Mouse (Mus musculus) liver, embryonic 11.5 days (tissue): ENCODE results near the gene Cnot3. TPM values are rescaled to one million over a fixed set of nuclear protein-coding genes. Genes with fewer than 3 reads are reported as not detected.
"Not testable (repeated sequence)": the region's sequence is repeated elsewhere in the genome, so short reads cannot be mapped to it uniquely, and the experiment has no call there.

Experiments used
- ATAC-seq: fragments of 200-750 bp; cut with Nextera tagmentation; replicated peaks from 2 replicates; pipeline ENCODE4 v1.8.0; 2017; ENCODE audit warnings: moderate number of reproducible peaks, mild to moderate bottlenecking, moderate TSS enrichment, moderate library complexity; ENCODE audit not compliant: low FRiP score
- DNase-seq: peaks from one replicate; pipeline ENCODE4 v3.0.0-alpha.2; 2017; ENCODE audit warnings: low spot score
- H3K27ac ChIP-seq: fragments of 300-500 bp; sonication (generic); 2 replicates; pipeline ENCODE4 v1.5.1; 2014; ENCODE audit warnings: mild to moderate bottlenecking, low read depth, low read length, control low read depth
- H3K27me3 ChIP-seq: fragments of 300-500 bp; sonication (generic); replicated peaks from 2 replicates; pipeline ENCODE4 v1.6.1; 2014; ENCODE audit warnings: low read length, mixed read lengths; ENCODE audit not compliant: control insufficient read depth, insufficient read depth
- H3K36me3 ChIP-seq: fragments of 300-500 bp; sonication (generic); 2 replicates; pipeline ENCODE4 v1.6.1; 2014; ENCODE audit warnings: mild to moderate bottlenecking, low read length, moderate library complexity, mixed read lengths; ENCODE audit not compliant: control insufficient read depth, insufficient read depth
- H3K4me1 ChIP-seq: fragments of 300-500 bp; sonication (generic); replicated peaks from 2 replicates; pipeline ENCODE4 v1.6.1; 2014; ENCODE audit warnings: low read length, mixed read lengths; ENCODE audit not compliant: control insufficient read depth, insufficient read depth
- H3K4me2 ChIP-seq: fragments of 300-500 bp; sonication (generic); 2 replicates; pipeline ENCODE4 v1.6.1; 2014; ENCODE audit warnings: mild to moderate bottlenecking, control low read depth, moderate library complexity
- H3K4me3 ChIP-seq: fragments of 300-500 bp; sonication (generic); 2 replicates; pipeline ENCODE4 v1.5.1; 2014; ENCODE audit warnings: low read depth, low read length, control low read depth
- H3K9ac ChIP-seq: fragments of 300-500 bp; sonication (generic); 2 replicates; pipeline ENCODE4 v1.6.1; 2014; ENCODE audit warnings: low read depth, low read length, control low read depth
- H3K9me3 ChIP-seq: fragments of 300-500 bp; sonication (generic); 2 replicates; pipeline ENCODE4 v1.6.1; 2016; ENCODE audit warnings: low read length, inconsistent platforms, mixed read lengths; ENCODE audit not compliant: control insufficient read depth
- WGBS: fragments of 180-500 bp; shearing (Covaris S2); extraction: QIAGEN DNeasy Blood & Tissue Kit; methylation state at CpG from one replicate; pipeline ENCODE4 v1.1.7; 2014; 5-methylcytosine and 5-hydroxymethylcytosine counted together
- polyA plus RNA-seq: library from polyadenylated mRNA; unstranded; fragments of >200 nt; fragmentation: Nextera tagmentation; extraction: Ambion mirVana; gene quantifications from 2 replicates; pipeline ENCODE4 v1.2.1, GENCODE M21; 2014

Gene Cnot3
- polyA plus RNA-seq, 1 experiment from 2014 or later: 76.5 TPM

- WGBS: 87% methylated on average over 31 of the region's 31 CpGs
- Histone ChIP-seq H3K36me3 (peaks cover 11% of the 10 kb centered on the region), H3K27me3 (no peaks in the 10 kb centered on the region), H3K27ac (no peak overlapping the region), H3K4me1 (no peaks in the 10 kb centered on the region), H3K4me2 (no peak overlapping the region), H3K4me3 (no peak overlapping the region), H3K9me3 (no peaks in the 10 kb centered on the region), H3K9ac (no peak overlapping the region)
- DNase-seq (no peak), ATAC-seq (no peak)
Observed at GRCm38 (mm10) chr7:3685400-3686187, 40.5 kb downstream of the Cnot3 start.

- DNase-seq: no peak
- WGBS: 15% methylated on average over 3 of the region's 3 CpGs
- Histone ChIP-seq H3K27me3 (no peaks in the 10 kb centered on the region), H3K36me3 (peaks cover 3% of the 10 kb centered on the region; the same call in 1 of the 2 replicates), H3K4me3 (peak overlapping the region; percentile 76), H3K4me2 (peak overlapping the region; percentile 98), H3K9ac (peak overlapping the region; percentile 70), H3K27ac (no peak overlapping the region), H3K9me3 (no peaks in the 10 kb centered on the region), H3K4me1 (peaks cover 12% of the 10 kb centered on the region)
- no peak for ATAC-seq
Observed at GRCm38 (mm10) chr7:3691919-3692318, 46.9 kb downstream of the Cnot3 start.

- peak within 1 kb of the TSS; percentile 95 for H3K27ac ChIP-seq
- H3K4me3 ChIP-seq: peak within 1 kb of the TSS; percentile 76
- peaks cover 12% of the 10 kb centered on the region for H3K4me1 ChIP-seq
- no peaks in the 10 kb centered on the region for H3K9me3 ChIP-seq
- under 1% methylated on average over 49 of the region's 49 CpGs for WGBS
- H3K9ac ChIP-seq: peak within 1 kb of the TSS; percentile 70
- ATAC-seq: no peak
- H3K36me3 ChIP-seq: peaks cover 6% of the 10 kb centered on the region
- H3K4me2 ChIP-seq: peak within 1 kb of the TSS; percentile 98
- H3K27me3 ChIP-seq: no peaks in the 10 kb centered on the region
- DNase-seq: no peak
Observed at GRCm38 (mm10) chr7:3692382-3692986, 47.4 kb downstream of the Cnot3 start, which contains the start of gene Tsen34. TSS of gene Tsen34 (plus strand) at chr7:3692863.

GRCm38 (mm10) chr7:3692987-3693808 is 48.1 kb downstream of the Cnot3 start, which contains the start of gene Mboat7:
TSS of gene Mboat7 (minus strand) at chr7:3693523.
- H3K27ac ChIP-seq: peak within 1 kb of the TSS; percentile 95
- under 1% methylated on average over 55 of the region's 55 CpGs for WGBS

GRCm38 (mm10) chr7:3693809-3694075 is 48.7 kb downstream of the Cnot3 start:
- WGBS: under 1% methylated on average over 18 of the region's 18 CpGs
- H3K4me1 ChIP-seq: peaks cover 12% of the 10 kb centered on the region
- H3K36me3 ChIP-seq: peaks cover 3% of the 10 kb centered on the region; the same call in 1 of the 2 replicates
- H3K4me2 ChIP-seq: peak overlapping the region; percentile 98
- H3K9ac ChIP-seq: peak overlapping the region; percentile 70
- no peak for DNase-seq
- H3K9me3 ChIP-seq: no peaks in the 10 kb centered on the region
- H3K27ac ChIP-seq: peak overlapping the region; percentile 95
- H3K27me3 ChIP-seq: no peaks in the 10 kb centered on the region
- no peak for ATAC-seq
- peak overlapping the region; percentile 76 for H3K4me3 ChIP-seq

More at GRCm38 (mm10) chr7:3692987-3693808, 48.1 kb downstream of the Cnot3 start, which contains the start of gene Mboat7:
- H3K4me1 ChIP-seq: peaks cover 12% of the 10 kb centered on the region
- H3K27me3 ChIP-seq: no peaks in the 10 kb centered on the region
- ATAC-seq (peak; percentile 82), DNase-seq (peak; percentile 94)
- H3K4me3 ChIP-seq: peak within 1 kb of the TSS; percentile 76
- H3K9ac ChIP-seq: peak within 1 kb of the TSS; percentile 70
- peak within 1 kb of the TSS; percentile 98 for H3K4me2 ChIP-seq
- no peaks in the 10 kb centered on the region for H3K9me3 ChIP-seq
- H3K36me3 ChIP-seq: peaks cover 4% of the 10 kb centered on the region

- Histone ChIP-seq H3K4me1 (peaks cover 12% of the 10 kb centered on the region), H3K9me3 (no peaks in the 10 kb centered on the region), H3K4me2 (peak overlapping the region; percentile 98), H3K27me3 (no peaks in the 10 kb centered on the region), H3K9ac (peak overlapping the region; percentile 70), H3K27ac (peak overlapping the region; percentile 95), H3K4me3 (peak overlapping the region; percentile 76), H3K36me3 (peaks cover 3% of the 10 kb centered on the region; the same call in 1 of the 2 replicates)
- 0% methylated on average over 45 of the region's 55 CpGs for WGBS
- DNase-seq: peak; percentile 83
- ATAC-seq: peak; percentile 46
Observed at GRCm38 (mm10) chr7:3694076-3694948, 49.2 kb downstream of the Cnot3 start.

GRCm38 (mm10) chr7:3694949-3695305 is 49.9 kb downstream of the Cnot3 start:
- not testable (repeated sequence) for H3K9me3 ChIP-seq, DNase-seq, ATAC-seq, H3K27me3 ChIP-seq, H3K36me3 ChIP-seq
- 0 out of 2 replicates have a peak overlapping the region, but pooled peaks have one; percentile 95 for H3K27ac ChIP-seq
- H3K4me2 ChIP-seq: peak overlapping the region; percentile 98
- peak overlapping the region; percentile 70 for H3K9ac ChIP-seq
- peaks cover 12% of the 10 kb centered on the region for H3K4me1 ChIP-seq
- WGBS: 10% methylated on average over 9 of the region's 9 CpGs
- peak overlapping the region; percentile 76 for H3K4me3 ChIP-seq

- H3K4me2 ChIP-seq: no peak overlapping the region
- no peak overlapping the region for H3K9ac ChIP-seq
- no peaks in the 10 kb centered on the region for H3K9me3 ChIP-seq
- ATAC-seq (no peak), DNase-seq (no peak)
- H3K27me3 ChIP-seq: no peaks in the 10 kb centered on the region
- 89% methylated on average over 6 of the region's 6 CpGs for WGBS
- H3K27ac ChIP-seq: no peak overlapping the region
- H3K4me3 ChIP-seq: no peak overlapping the region
- peaks cover 3% of the 10 kb centered on the region; the same call in 1 of the 2 replicates for H3K36me3 ChIP-seq
- H3K4me1 ChIP-seq: 0 out of 2 replicates have a peak, but pooled peaks cover 3% of the 10 kb centered on the region
Observed at GRCm38 (mm10) chr7:3698471-3698870, 53.4 kb downstream of the Cnot3 start.
